Mouse (Mus musculus): ENCODE measurements around the gene Pdzd3. TPM values are rescaled to one million over a fixed set of nuclear protein-coding genes. Genes with fewer than 3 reads are reported as not detected.

The Pdzd3 gene
- polyA plus RNA-seq, 1 experiment: not detected

- TF ChIP-seq POLR2A (IDR thresholded peaks at IDR 0.05; ENCODE audit: control insufficient read depth, low read depth, low read length) (no peak), CTCF (IDR thresholded peaks at IDR 0.05; ENCODE audit: control insufficient read depth, insufficient read depth, insufficient replicate concordance, low read depth, low read length) (peak; percentile 65; the same call in 1 of the 2 replicates)
- Histone ChIP-seq H3K4me1 (ENCODE audit: control insufficient read depth, insufficient read depth, low read length) (peaks cover 7% of the 10 kb centered on the region), H3K4me3 (ENCODE audit: control insufficient read depth, low read depth, low read length) (no peak overlapping the region), H3K27ac (ENCODE audit: control insufficient read depth, insufficient read depth, low read depth, low read length) (peak overlapping the region; percentile 80), H3K36me3 (ENCODE audit: control insufficient read depth, insufficient read depth, low read length) (peaks cover 1% of the 10 kb centered on the region; the same call in 1 of the 2 replicates), H3K27me3 (ENCODE audit: control insufficient read depth, insufficient read depth, low read length) (no peaks in the 10 kb centered on the region)
Measured at GRCm38 (mm10) chr9:44239447-44239846, 11.8 kb downstream of the Pdzd3 start.

GRCm38 (mm10) chr9:44238501-44239190 is 12.6 kb downstream of the Pdzd3 start:
- Histone ChIP-seq H3K4me1 (ENCODE audit: control insufficient read depth, insufficient read depth, low read length) (peaks cover 7% of the 10 kb centered on the region), H3K27me3 (ENCODE audit: control insufficient read depth, insufficient read depth, low read length) (no peaks in the 10 kb centered on the region), H3K4me3 (ENCODE audit: control insufficient read depth, low read depth, low read length) (peak overlapping the region; percentile 61), H3K36me3 (ENCODE audit: control insufficient read depth, insufficient read depth, low read length) (peaks cover 1% of the 10 kb centered on the region; the same call in 1 of the 2 replicates), H3K27ac (ENCODE audit: control insufficient read depth, insufficient read depth, low read depth, low read length) (peak overlapping the region; percentile 80)
- TF ChIP-seq CTCF (IDR thresholded peaks at IDR 0.05; ENCODE audit: control insufficient read depth, insufficient read depth, insufficient replicate concordance, low read depth, low read length) (no peak), POLR2A (IDR thresholded peaks at IDR 0.05; ENCODE audit: control insufficient read depth, low read depth, low read length) (no peak)

GRCm38 (mm10) chr9:44237128-44237527 is 14.1 kb downstream of the Pdzd3 start:
- Histone ChIP-seq H3K36me3 (ENCODE audit: control insufficient read depth, insufficient read depth, low read length) (peaks cover 1% of the 10 kb centered on the region; the same call in 1 of the 2 replicates), H3K4me3 (ENCODE audit: control insufficient read depth, low read depth, low read length) (no peak overlapping the region), H3K27me3 (ENCODE audit: control insufficient read depth, insufficient read depth, low read length) (no peaks in the 10 kb centered on the region), H3K27ac (ENCODE audit: control insufficient read depth, insufficient read depth, low read depth, low read length) (no peak overlapping the region), H3K4me1 (ENCODE audit: control insufficient read depth, insufficient read depth, low read length) (peaks cover 7% of the 10 kb centered on the region)
- TF ChIP-seq POLR2A (IDR thresholded peaks at IDR 0.05; ENCODE audit: control insufficient read depth, low read depth, low read length): no peak
- no peak for TF ChIP-seq CTCF (IDR thresholded peaks at IDR 0.05; ENCODE audit: control insufficient read depth, insufficient read depth, insufficient replicate concordance, low read depth, low read length)

- H3K27me3 ChIP-seq (ENCODE audit: control insufficient read depth, insufficient read depth, low read length): no peaks in the 10 kb centered on the region
- TF ChIP-seq CTCF (IDR thresholded peaks at IDR 0.05; ENCODE audit: control insufficient read depth, insufficient read depth, insufficient replicate concordance, low read depth, low read length) (no peak), POLR2A (IDR thresholded peaks at IDR 0.05; ENCODE audit: control insufficient read depth, low read depth, low read length) (no peak)
- peaks cover 1% of the 10 kb centered on the region; the same call in 1 of the 2 replicates for H3K36me3 ChIP-seq (ENCODE audit: control insufficient read depth, insufficient read depth, low read length)
- H3K4me3 ChIP-seq (ENCODE audit: control insufficient read depth, low read depth, low read length): no peak overlapping the region
- H3K4me1 ChIP-seq (ENCODE audit: control insufficient read depth, insufficient read depth, low read length): peaks cover 10% of the 10 kb centered on the region
- no peak overlapping the region for H3K27ac ChIP-seq (ENCODE audit: control insufficient read depth, insufficient read depth, low read depth, low read length)
Measured at GRCm38 (mm10) chr9:44236601-44237000, 14.7 kb downstream of the Pdzd3 start.

GRCm38 (mm10) chr9:44234479-44235427 is 16.5 kb downstream of the Pdzd3 start:
- H3K27me3 ChIP-seq (ENCODE audit: control insufficient read depth, insufficient read depth, low read length): no peaks in the 10 kb centered on the region
- peak overlapping the region; percentile 93 for H3K27ac ChIP-seq (ENCODE audit: control insufficient read depth, insufficient read depth, low read depth, low read length)
- peak overlapping the region; percentile 94 for H3K4me3 ChIP-seq (ENCODE audit: control insufficient read depth, low read depth, low read length)
- H3K4me1 ChIP-seq (ENCODE audit: control insufficient read depth, insufficient read depth, low read length): peaks cover 10% of the 10 kb centered on the region
- TF ChIP-seq CTCF (IDR thresholded peaks at IDR 0.05; ENCODE audit: control insufficient read depth, insufficient read depth, insufficient replicate concordance, low read depth, low read length) (no peak), POLR2A (IDR thresholded peaks at IDR 0.05; ENCODE audit: control insufficient read depth, low read depth, low read length) (no peak)
- peaks cover 1% of the 10 kb centered on the region; the same call in 1 of the 2 replicates for H3K36me3 ChIP-seq (ENCODE audit: control insufficient read depth, insufficient read depth, low read length)

- Histone ChIP-seq H3K27me3 (ENCODE audit: control insufficient read depth, insufficient read depth, low read length) (no peaks in the 10 kb centered on the region), H3K36me3 (ENCODE audit: control insufficient read depth, insufficient read depth, low read length) (peaks cover 1% of the 10 kb centered on the region; the same call in 1 of the 2 replicates), H3K4me3 (ENCODE audit: control insufficient read depth, low read depth, low read length) (peak within 1 kb of the TSS; percentile 94), H3K27ac (ENCODE audit: control insufficient read depth, insufficient read depth, low read depth, low read length) (peak within 1 kb of the TSS; percentile 97), H3K4me1 (ENCODE audit: control insufficient read depth, insufficient read depth, low read length) (peaks cover 10% of the 10 kb centered on the region)
- TF ChIP-seq POLR2A (IDR thresholded peaks at IDR 0.05; ENCODE audit: control insufficient read depth, low read depth, low read length): peak; percentile 55
- TF ChIP-seq CTCF (IDR thresholded peaks at IDR 0.05; ENCODE audit: control insufficient read depth, insufficient read depth, insufficient replicate concordance, low read depth, low read length): peak; percentile 96
Measured at GRCm38 (mm10) chr9:44233802-44234478, 17.3 kb downstream of the Pdzd3 start, which contains the start of gene Cbl. Gene Cbl, minus strand, starts transcription at chr9:44234049.

Measured in testis, adult 2 months (tissue).